ENCODE assay signal across 8 mouse cellular contexts in the genomic region with DNA sequence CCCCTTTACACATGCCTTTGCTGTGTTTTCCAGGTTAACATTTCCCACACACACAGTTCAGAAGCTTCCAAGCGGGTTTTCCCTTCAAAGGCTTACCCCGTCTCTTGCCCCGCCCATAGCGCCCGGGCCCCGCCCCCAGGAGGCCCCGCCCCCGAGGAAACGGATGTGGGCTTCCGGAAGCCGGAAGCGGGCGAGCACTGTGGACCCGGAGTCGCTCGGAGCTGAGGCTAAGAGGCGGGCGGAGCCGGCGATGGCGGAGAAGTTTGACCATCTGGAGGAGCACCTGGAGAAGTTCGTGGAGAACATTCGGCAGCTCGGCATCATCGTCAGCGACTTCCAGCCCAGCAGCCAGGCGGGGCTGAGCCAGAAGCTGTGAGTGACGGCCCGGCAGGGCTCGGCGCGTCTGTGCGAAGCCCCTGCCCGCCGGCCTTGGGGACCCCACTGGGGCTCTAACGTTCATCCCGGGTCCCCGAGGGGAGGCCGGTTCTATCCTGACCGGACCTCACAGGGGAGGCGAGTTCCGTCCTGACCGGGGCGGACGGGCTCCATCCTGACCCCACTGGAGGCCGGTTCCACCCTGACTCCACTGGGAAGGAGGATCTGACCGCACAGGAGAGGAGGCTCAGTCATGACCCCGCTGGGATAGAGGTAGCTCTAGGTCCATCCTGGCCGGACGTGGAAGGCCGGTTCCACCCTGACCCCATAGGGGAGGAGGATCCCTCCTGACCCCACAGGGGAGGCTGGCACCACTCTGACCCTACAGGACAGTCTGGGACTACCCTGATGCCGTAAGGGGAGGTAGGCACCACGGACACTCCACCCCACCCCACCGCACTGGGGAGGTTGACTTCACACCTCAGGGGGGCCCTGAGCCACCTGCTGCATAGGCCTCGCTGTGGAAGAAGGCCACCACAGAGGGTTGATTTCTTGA. TPM values are rescaled to one million over a fixed set of nuclear protein-coding genes. Genes with fewer than 3 reads are reported as not detected.
DNase-seq lines count a peak whose midpoint lies in the region; ATAC-seq lines count a peak whose summit lies in the region.

No protein-coding gene starts in this region.

- peak overlapping the region; percentile 83 for H3K4me3 ChIP-seq in hindbrain, embryonic 15.5 days

- WGBS in hindbrain, embryonic 15.5 days, result under 1% methylated on average over 55 of the region's 55 CpGs

- H3K36me3 ChIP-seq in hindbrain, embryonic 15.5 days, result peaks cover 21% of the 10 kb centered on the region

- peaks cover 20% of the 10 kb centered on the region for H3K4me1 ChIP-seq in hindbrain, embryonic 15.5 days (replicated peaks)

- DNase-seq in ZHBTc4 (ENCODE audit: low read depth, low spot score), result peak; percentile 94
- peak; percentile 79 to 93 for DNase-seq in cerebellum, postnatal 4 days (ENCODE audit: low spot score in 2 of 2)
- DNase-seq in gastrocnemius, adult 18-20 months (ENCODE audit: low spot score), result peak; percentile 78
- peak; percentile 51 for DNase-seq in left cerebral cortex, adult 11 months (ENCODE audit: low spot score)
- peak; percentile 87 to 91 for DNase-seq in lung, postnatal 4 days
- DNase-seq in retina, postnatal 7 days (ENCODE audit: low read depth, low spot score), result peak; percentile 83
- DNase-seq in urinary bladder, adult 2 months (ENCODE audit: low spot score), result peak; percentile 70

- no peaks in the 10 kb centered on the region for H3K27me3 ChIP-seq in hindbrain, embryonic 15.5 days

- peak overlapping the region; percentile 99 for H3K4me2 ChIP-seq in hindbrain, embryonic 15.5 days

- peak; percentile 97 for ATAC-seq in hindbrain, embryonic 15.5 days (ENCODE audit: low FRiP score, low read depth)

- peak overlapping the region; percentile 84 for H3K9ac ChIP-seq in hindbrain, embryonic 15.5 days

- H3K27ac ChIP-seq in hindbrain, embryonic 15.5 days (replicated peaks), result peak overlapping the region; percentile 61; the same call in 1 of the 2 replicates

- H3K9me3 ChIP-seq in hindbrain, embryonic 15.5 days, result no peaks in the 10 kb centered on the region

RNA-seq across cellular contexts. Expression of gene Med10, which starts 7.8 kb away (rescaled TPM):
- total RNA-seq in gastrocnemius, adult 18-20 months (2021), result 10 to 100 TPM; 10.7 to 11.2 TPM
- polyA plus RNA-seq in hindbrain, embryonic 15.5 days (2015; fragmentation: Nextera tagmentation; extraction: Ambion mirVana), result 139 TPM in 2 replicates
- 44.6 and 54.3 TPM in 2 replicates for polyA plus RNA-seq in urinary bladder, adult 2 months (2012; rRNA removed)

Comparison
In these comparisons a context has a peak if more than half of its experiments do, and no peak if none do; other contexts are left out.
1. Peak in every context shown above with its lines: DNase-seq, ATAC-seq, H3K4me3 ChIP-seq and H3K27ac ChIP-seq.